Mouse (Mus musculus) liver, adult 2 months (tissue): ENCODE data around the gene Olfr142.

Source experiments
- CTCF ChIP-seq: fragments of 200-500 bp; IDR thresholded peaks from 2 replicates; pipeline ENCODE4 v1.5.1; 2011; ENCODE audit warnings: low read depth, low read length, control low read depth
- POLR2A ChIP-seq: fragments of 200-500 bp; IDR thresholded peaks from 2 replicates; pipeline ENCODE4 v1.6.1; 2011; ENCODE audit warnings: low read length, control low read depth; ENCODE audit not compliant: insufficient read depth; ENCODE audit errors: extremely low read depth

- TF ChIP-seq CTCF = no peak
- TF ChIP-seq POLR2A = no peak
These were observed at the start of gene Olfr142 for GRCm38 (mm10) chr2:90257492-90257891.
